ENCODE assay signal across 16 mouse cellular contexts in genomic region chr7:75999324-75999907, GRCm38 (mm10).
DNase-seq lines count a peak whose midpoint lies in the region; ATAC-seq and TF ChIP-seq lines count a peak whose summit lies in the region.
"Had no signal": no experiment of that assay in that cellular context is flagged by ENCODE, and none has a peak within 500 bp of the region (broad histone marks: within the 10 kb centered on the region; RNA-seq: fewer than 3 reads in every experiment).

No protein-coding gene starts in this region.

- peak; percentile 53; the same call in 1 of the 2 replicates for ATAC-seq in forebrain, embryonic 12.5 days (ENCODE audit: low FRiP score)
- ATAC-seq in intestine, postnatal 0 days = no peak
- ATAC-seq: inflammation-experienced regulatory T-cells, adult 6 months had no signal

- no peaks in the 10 kb centered on the region for H3K36me3 ChIP-seq in forebrain, embryonic 12.5 days (replicated peaks)
- H3K36me3 ChIP-seq in midbrain, embryonic 10.5 days = no peaks in the 10 kb centered on the region
- H3K36me3 ChIP-seq in intestine, postnatal 0 days (ENCODE audit: control insufficient read depth, insufficient read depth) = no peaks in the 10 kb centered on the region
- H3K36me3 ChIP-seq: embryonic facial prominence, embryonic 15.5 days; heart, embryonic 10.5 days; limb, embryonic 12.5 days; liver, embryonic 13.5 days had no signal

- H3K4me2 ChIP-seq in forebrain, embryonic 12.5 days = no peak overlapping the region
- no peak overlapping the region for H3K4me2 ChIP-seq in intestine, postnatal 0 days (replicated peaks; ENCODE audit: low read depth)
- H3K4me2 ChIP-seq: embryonic facial prominence, embryonic 15.5 days; limb, embryonic 12.5 days; liver, embryonic 13.5 days had no signal

- 58% methylated on average over 2 of the region's 2 CpGs for WGBS in forebrain, embryonic 12.5 days
- 84% methylated on average over 2 of the region's 2 CpGs for WGBS in midbrain, embryonic 10.5 days
- WGBS in intestine, postnatal 0 days = 71% methylated on average over 2 of the region's 2 CpGs

- peaks cover 16% of the 10 kb centered on the region for H3K4me1 ChIP-seq in forebrain, embryonic 12.5 days
- H3K4me1 ChIP-seq in midbrain, embryonic 10.5 days = peaks cover 11% of the 10 kb centered on the region
- no peaks in the 10 kb centered on the region for H3K4me1 ChIP-seq in intestine, postnatal 0 days (replicated peaks; ENCODE audit: control insufficient read depth, insufficient read depth, low read length)
- H3K4me1 ChIP-seq: embryonic facial prominence, embryonic 15.5 days; heart, embryonic 10.5 days; limb, embryonic 12.5 days; liver, embryonic 13.5 days had no signal

- DNase-seq in layer of hippocampus, adult 2 months (ENCODE audit: low spot score in 2 of 2) = no peak
- DNase-seq in layer of hippocampus, adult 9-11 months = no peak
- no peak for DNase-seq in midbrain, embryonic 10.5 days (ENCODE audit: low spot score)
- DNase-seq in urinary bladder, postnatal 10 days (ENCODE audit: low spot score) = no peak
- no peak for DNase-seq in kidney, adult 9 months
- DNase-seq: gastrocnemius, postnatal 10 days; heart, postnatal 10 days; liver, embryonic 13.5 days had no signal

- H3K9ac ChIP-seq in forebrain, embryonic 12.5 days = no peak overlapping the region
- H3K9ac ChIP-seq in intestine, postnatal 0 days (ENCODE audit: low read depth, low read length) = no peak overlapping the region
- H3K9ac ChIP-seq: embryonic facial prominence, embryonic 15.5 days; limb, embryonic 12.5 days; liver, embryonic 13.5 days had no signal

- no peak overlapping the region for H3K27ac ChIP-seq in layer of hippocampus, adult 2 months
- H3K27ac ChIP-seq in forebrain, embryonic 12.5 days = peak overlapping the region; percentile 43
- peak overlapping the region; percentile 55; the same call in 1 of the 2 replicates for H3K27ac ChIP-seq in midbrain, embryonic 10.5 days (replicated peaks)
- no peak overlapping the region for H3K27ac ChIP-seq in intestine, postnatal 0 days (ENCODE audit: low read depth, low read length)
- H3K27ac ChIP-seq: embryonic facial prominence, embryonic 15.5 days; heart, embryonic 10.5 days; left cerebral cortex, adult 2 months; limb, embryonic 12.5 days; liver, embryonic 13.5 days had no signal

- peak; percentile 47 for TF ChIP-seq CTCF in layer of hippocampus, adult 2 months (conservative IDR thresholded peaks at IDR 0.05)
- TF ChIP-seq CTCF in intestine, postnatal 0 days (IDR thresholded peaks at IDR 0.05; ENCODE audit: low read depth) = no peak

- no peak overlapping the region for H3K4me3 ChIP-seq in layer of hippocampus, adult 2 months
- no peak overlapping the region for H3K4me3 ChIP-seq in forebrain, embryonic 12.5 days (replicated peaks)
- H3K4me3 ChIP-seq in midbrain, embryonic 10.5 days = no peak overlapping the region
- H3K4me3 ChIP-seq in intestine, postnatal 0 days (ENCODE audit: low read depth, low read length) = no peak overlapping the region
- H3K4me3 ChIP-seq: embryonic facial prominence, embryonic 15.5 days; heart, embryonic 10.5 days; left cerebral cortex, adult 2 months; limb, embryonic 12.5 days; liver, embryonic 13.5 days; myocyte had no signal

- H3K9me3 ChIP-seq in forebrain, embryonic 12.5 days = no peaks in the 10 kb centered on the region
- no peaks in the 10 kb centered on the region for H3K9me3 ChIP-seq in midbrain, embryonic 10.5 days (replicated peaks)
- H3K9me3 ChIP-seq in intestine, postnatal 0 days (ENCODE audit: control insufficient read depth) = no peaks in the 10 kb centered on the region
- H3K9me3 ChIP-seq: embryonic facial prominence, embryonic 15.5 days; heart, embryonic 10.5 days; limb, embryonic 12.5 days; liver, embryonic 13.5 days had no signal

- no peaks in the 10 kb centered on the region for H3K27me3 ChIP-seq in forebrain, embryonic 12.5 days
- H3K27me3 ChIP-seq in midbrain, embryonic 10.5 days (ENCODE audit: low read depth, poor library complexity, severe bottlenecking) = no peaks in the 10 kb centered on the region
- H3K27me3 ChIP-seq in intestine, postnatal 0 days (replicated peaks; ENCODE audit: control insufficient read depth, insufficient read depth, low read length) = no peaks in the 10 kb centered on the region
- H3K27me3 ChIP-seq: embryonic facial prominence, embryonic 15.5 days; limb, embryonic 12.5 days; liver, embryonic 13.5 days had no signal

Comparison
In these comparisons a context has a peak if more than half of its experiments do, and no peak if none do; other contexts are left out.
1. H3K27ac ChIP-seq: peak in forebrain, embryonic 12.5 days (single experiment) and midbrain, embryonic 10.5 days (single experiment); none in layer of hippocampus, adult 2 months (single experiment) and intestine, postnatal 0 days (single experiment).